Mouse (Mus musculus): ENCODE data around the gene Epx. TPM values are rescaled to one million over a fixed set of nuclear protein-coding genes. Genes with fewer than 3 reads are reported as not detected.

The Epx gene
- polyA plus RNA-seq (2015; fragmentation: Nextera tagmentation; extraction: Ambion mirVana) = 0.10 TPM in 1 of 2 replicates, not detected in the other

DNA sequence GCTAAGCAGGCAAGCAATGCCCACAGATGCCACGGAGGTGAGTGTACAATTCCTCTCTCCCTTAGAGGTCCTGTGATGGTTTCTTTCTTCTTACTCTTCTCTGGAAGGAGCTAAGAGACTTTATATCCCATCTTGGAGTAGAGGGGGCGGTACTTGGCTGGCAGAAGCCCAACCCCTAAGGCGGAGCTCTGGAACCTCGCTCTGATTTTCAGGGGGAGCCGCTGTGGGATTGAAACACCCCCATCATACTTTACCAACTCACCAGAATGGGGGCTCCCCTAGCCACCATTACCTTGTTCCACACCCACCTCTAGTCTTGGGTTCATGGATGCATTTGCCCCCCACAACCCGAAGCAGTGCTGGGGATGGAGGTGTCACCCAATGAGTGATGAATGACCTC lies at the start of gene Epx:
Epx (minus strand) TSS at position 101 of the 400 bp plus-strand sequence.
- no peak within 1 kb of the TSS for H3K9ac ChIP-seq
- WGBS = 82% methylated on average over 6 of the region's 6 CpGs
- H3K27me3 ChIP-seq = no peaks in the 10 kb centered on the region
- H3K4me3 ChIP-seq = no peak within 1 kb of the TSS
- no peak for ATAC-seq (ENCODE audit: low read depth)
- no peaks in the 10 kb centered on the region for H3K36me3 ChIP-seq
- H3K9me3 ChIP-seq = no peaks in the 10 kb centered on the region
- H3K4me2 ChIP-seq = no peak within 1 kb of the TSS
- peaks cover 7% of the 10 kb centered on the region for H3K4me1 ChIP-seq (replicated peaks)
- no peak within 1 kb of the TSS for H3K27ac ChIP-seq (replicated peaks)

DNA sequence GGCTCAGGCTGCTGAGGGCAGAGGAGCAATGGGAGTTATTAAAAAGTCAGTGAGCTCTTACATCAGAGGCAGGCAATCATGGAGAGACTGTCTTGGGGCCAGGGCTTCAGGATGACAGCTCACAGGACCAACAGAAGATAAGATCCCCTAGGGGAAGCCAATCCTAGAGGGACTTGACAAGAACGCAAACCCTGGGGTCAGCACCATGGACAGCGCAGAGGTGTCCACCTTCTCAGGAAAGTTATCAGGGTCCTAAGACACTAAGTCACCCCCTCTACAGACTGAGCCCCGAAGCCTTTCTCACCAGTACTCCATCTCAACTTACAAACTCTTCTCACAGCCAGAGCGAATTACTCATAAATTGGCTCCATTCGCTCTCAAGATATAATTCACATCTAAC lies 45.6 kb upstream of the Epx start, which contains the start of gene Olfr464:
Olfr464 (minus strand) TSS at position 2 of the 400 bp plus-strand sequence.
- no peak for ATAC-seq (ENCODE audit: low read depth)
- no peaks in the 10 kb centered on the region for H3K4me1 ChIP-seq (replicated peaks)
- H3K27me3 ChIP-seq = no peaks in the 10 kb centered on the region
- no peak within 1 kb of the TSS for H3K9ac ChIP-seq
- no peak within 1 kb of the TSS for H3K27ac ChIP-seq (replicated peaks)
- no peak within 1 kb of the TSS for H3K4me2 ChIP-seq
- no peaks in the 10 kb centered on the region for H3K36me3 ChIP-seq
- H3K9me3 ChIP-seq = no peaks in the 10 kb centered on the region
- 30% methylated on average over 5 of the region's 5 CpGs for WGBS
- no peak within 1 kb of the TSS for H3K4me3 ChIP-seq

DNA sequence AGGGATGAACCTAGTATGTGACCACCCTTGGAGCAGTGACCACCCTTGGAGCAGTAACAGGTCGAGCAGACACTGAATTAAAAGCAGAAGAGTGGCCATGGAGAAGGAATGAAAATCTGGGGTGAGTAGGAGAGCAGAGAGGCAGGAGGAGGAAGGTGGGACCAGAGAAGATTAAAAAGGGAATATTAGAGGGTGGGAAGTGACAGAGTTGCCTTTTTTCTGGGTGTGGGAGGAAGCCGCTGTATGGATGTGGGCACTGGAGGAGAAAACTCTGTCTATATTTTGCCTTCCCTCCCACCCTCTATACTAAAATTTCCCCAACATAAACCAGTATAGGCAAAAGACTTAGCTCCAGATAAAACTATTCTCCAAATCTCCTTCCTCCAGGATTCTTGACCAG lies 45.0 kb upstream of the Epx start:
- ATAC-seq (ENCODE audit: low read depth) = no peak
- H3K27me3 ChIP-seq = no peaks in the 10 kb centered on the region
- 72% methylated on average over 2 of the region's 2 CpGs for WGBS

DNA sequence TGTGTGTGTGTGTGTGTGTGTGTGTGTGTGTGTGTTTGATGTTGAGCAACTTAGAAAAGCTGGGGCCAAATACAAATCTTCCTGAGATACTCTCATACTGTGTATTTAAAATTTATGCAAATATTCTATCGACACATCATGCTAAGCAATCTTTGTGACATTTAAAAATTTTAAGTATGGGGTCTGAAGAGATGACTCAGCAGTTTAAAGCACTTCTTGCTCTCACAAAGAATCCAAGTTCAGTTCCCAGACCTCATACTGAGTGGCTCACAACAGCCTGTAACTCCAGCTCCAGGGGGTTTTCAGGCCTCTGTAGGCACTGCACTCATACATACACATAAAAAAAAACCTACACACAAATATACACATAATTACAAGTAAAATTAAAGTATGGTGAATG lies 40.7 kb upstream of the Epx start:
- Histone ChIP-seq H3K9me3 (no peaks in the 10 kb centered on the region), H3K9ac (no peak overlapping the region), H3K4me3 (no peak overlapping the region), H3K27ac (replicated peaks) (no peak overlapping the region), H3K4me1 (replicated peaks) (no peaks in the 10 kb centered on the region), H3K27me3 (no peaks in the 10 kb centered on the region), H3K4me2 (no peak overlapping the region), H3K36me3 (no peaks in the 10 kb centered on the region)
- ATAC-seq (ENCODE audit: low read depth) = no peak
- 74% methylated on average over 1 of the region's 1 CpGs for WGBS

More for the DNA sequence above, 45.0 kb upstream of the Epx start:
- Histone ChIP-seq H3K27ac (replicated peaks) (no peak overlapping the region), H3K9ac (no peak overlapping the region), H3K36me3 (no peaks in the 10 kb centered on the region), H3K9me3 (no peaks in the 10 kb centered on the region), H3K4me2 (no peak overlapping the region), H3K4me1 (replicated peaks) (no peaks in the 10 kb centered on the region), H3K4me3 (no peak overlapping the region)

DNA sequence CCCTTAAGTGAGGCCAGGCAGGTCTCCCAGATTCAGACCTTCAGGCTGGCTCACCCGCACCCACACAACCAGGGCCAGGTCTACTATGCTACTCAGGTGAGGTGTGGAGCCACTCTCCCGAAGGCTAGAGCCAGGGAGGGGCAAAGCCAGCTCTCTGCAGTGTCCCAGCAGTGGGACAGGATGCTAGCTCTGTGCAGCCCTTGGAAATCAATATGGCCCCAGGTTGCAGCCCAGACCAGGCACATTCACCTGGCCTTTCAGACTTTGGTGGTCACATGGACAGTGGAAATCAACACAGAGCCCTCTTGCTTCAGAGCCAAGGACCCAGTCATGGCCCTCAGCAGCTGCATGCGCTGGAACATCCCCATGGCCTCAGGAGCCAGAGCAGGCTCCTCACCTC lies 29.0 kb upstream of the Epx start:
- H3K36me3 ChIP-seq = no peaks in the 10 kb centered on the region
- no peaks in the 10 kb centered on the region for H3K4me1 ChIP-seq (replicated peaks)
- no peak overlapping the region for H3K4me2 ChIP-seq
- ATAC-seq (ENCODE audit: low read depth) = no peak
- no peaks in the 10 kb centered on the region for H3K9me3 ChIP-seq
- H3K4me3 ChIP-seq = no peak overlapping the region
- no peaks in the 10 kb centered on the region for H3K27me3 ChIP-seq
- H3K9ac ChIP-seq = no peak overlapping the region
- WGBS = 78% methylated on average over 3 of the region's 3 CpGs
- no peak overlapping the region for H3K27ac ChIP-seq (replicated peaks)

DNA sequence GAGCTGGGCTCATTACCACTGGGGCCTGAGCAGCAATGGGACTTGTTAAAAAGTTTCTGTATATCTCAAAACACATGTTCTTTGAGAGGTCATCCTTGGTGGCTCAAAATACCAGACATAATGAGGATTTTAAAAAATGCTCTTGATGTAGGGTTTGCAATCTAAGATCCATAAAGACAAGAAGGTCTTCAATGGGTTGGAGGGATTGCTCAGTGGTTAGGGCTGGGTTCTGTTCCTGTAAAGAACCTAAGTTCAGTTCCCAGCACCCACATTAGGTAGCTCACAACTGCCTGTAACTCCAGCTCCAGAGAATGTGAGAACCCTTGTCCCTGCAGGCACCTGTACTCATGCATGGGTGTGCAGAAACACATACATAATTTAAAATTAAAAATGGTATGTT lies 22.0 kb upstream of the Epx start, which contains the start of gene Olfr463:
Olfr463 (minus strand) TSS at position 101 of the 400 bp plus-strand sequence.
- Histone ChIP-seq H3K4me2 (no peak within 1 kb of the TSS), H3K9me3 (no peaks in the 10 kb centered on the region), H3K27ac (replicated peaks) (no peak within 1 kb of the TSS), H3K27me3 (0 out of 2 replicates have a peak, but pooled peaks cover 3% of the 10 kb centered on the region), H3K36me3 (no peaks in the 10 kb centered on the region), H3K9ac (no peak within 1 kb of the TSS), H3K4me3 (no peak within 1 kb of the TSS), H3K4me1 (replicated peaks) (no peaks in the 10 kb centered on the region)
- ATAC-seq (ENCODE audit: low read depth) = no peak

DNA sequence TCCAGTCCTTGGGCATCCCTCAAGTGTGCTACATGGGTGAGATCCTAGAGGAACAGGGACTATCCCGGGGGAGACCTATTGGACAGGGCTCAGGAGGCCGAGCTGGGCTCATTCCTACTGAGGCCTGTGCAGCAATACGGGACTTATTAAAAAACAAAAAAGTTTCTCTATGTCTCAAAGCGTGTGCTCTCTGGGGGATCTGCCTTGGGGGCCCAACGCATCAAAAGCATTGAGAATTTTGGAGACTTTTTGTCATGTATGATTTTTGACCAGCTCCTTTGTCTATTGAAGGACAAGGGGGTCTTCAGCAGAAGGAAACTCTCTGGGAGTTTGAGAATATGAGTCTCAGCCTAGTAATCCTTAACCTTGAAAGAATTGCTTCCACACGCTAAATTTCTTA lies 16.8 kb upstream of the Epx start, which contains the start of gene Olfr462:
Olfr462 (minus strand) TSS at position 101 of the 400 bp plus-strand sequence.
- Histone ChIP-seq H3K4me2 (no peak within 1 kb of the TSS), H3K4me1 (replicated peaks) (no peaks in the 10 kb centered on the region), H3K36me3 (no peaks in the 10 kb centered on the region), H3K4me3 (no peak within 1 kb of the TSS), H3K27ac (replicated peaks) (no peak within 1 kb of the TSS), H3K27me3 (no peaks in the 10 kb centered on the region), H3K9me3 (no peaks in the 10 kb centered on the region), H3K9ac (no peak within 1 kb of the TSS)
- no peak for ATAC-seq (ENCODE audit: low read depth)
- 91% methylated on average over 6 of the region's 6 CpGs for WGBS

DNA sequence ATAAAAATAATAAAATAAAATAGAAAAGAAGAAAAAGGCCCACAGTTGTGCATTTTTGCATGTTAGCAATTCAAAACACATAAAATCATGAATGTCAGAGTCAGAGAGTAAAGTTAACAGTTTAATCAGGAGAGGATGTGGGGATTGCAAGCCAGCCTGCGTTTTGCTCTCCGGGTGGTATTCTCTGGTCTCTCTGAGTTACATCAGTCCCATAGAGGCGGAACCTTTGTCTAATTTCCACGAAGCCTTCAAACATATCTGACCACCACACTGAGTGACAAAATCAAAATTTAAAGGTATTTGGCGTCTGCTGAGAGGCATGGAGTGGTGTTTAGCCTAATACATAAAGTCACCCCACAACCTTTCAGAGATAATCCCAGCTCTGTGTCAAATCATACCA lies 9.5 kb upstream of the Epx start:
- WGBS = 75% methylated on average over 5 of the region's 5 CpGs
- Histone ChIP-seq H3K4me3 (no peak overlapping the region), H3K4me2 (no peak overlapping the region), H3K9me3 (no peaks in the 10 kb centered on the region), H3K4me1 (replicated peaks) (peaks cover 6% of the 10 kb centered on the region), H3K27ac (replicated peaks) (no peak overlapping the region), H3K9ac (no peak overlapping the region), H3K27me3 (no peaks in the 10 kb centered on the region), H3K36me3 (no peaks in the 10 kb centered on the region)
- no peak for ATAC-seq (ENCODE audit: low read depth)

DNA sequence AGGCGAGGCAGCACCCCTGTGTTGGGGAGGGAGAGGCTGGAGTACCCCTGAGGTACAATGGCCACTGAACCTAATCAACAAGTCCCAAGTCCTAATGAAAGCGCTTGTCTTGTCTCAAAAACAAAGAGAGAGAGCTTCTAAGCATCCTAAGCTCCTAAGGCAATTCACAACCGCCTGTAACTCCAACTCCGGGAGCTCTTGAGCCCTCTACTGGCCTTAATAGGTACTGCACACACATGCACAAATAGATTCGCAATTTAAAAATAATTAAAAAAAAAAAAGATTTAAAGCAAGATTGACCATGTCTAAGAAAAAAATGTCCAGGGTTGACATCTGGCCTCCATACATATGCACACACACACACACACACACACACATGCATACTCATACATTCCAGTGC lies 8.2 kb upstream of the Epx start:
- WGBS = 51% methylated on average over 5 of the region's 5 CpGs
- peaks cover 7% of the 10 kb centered on the region for H3K4me1 ChIP-seq (replicated peaks)
- H3K9me3 ChIP-seq = no peaks in the 10 kb centered on the region
- no peaks in the 10 kb centered on the region for H3K27me3 ChIP-seq
- H3K27ac ChIP-seq (replicated peaks) = no peak overlapping the region
- H3K4me3 ChIP-seq = no peak overlapping the region
- no peak for ATAC-seq (ENCODE audit: low read depth)
- H3K4me2 ChIP-seq = no peak overlapping the region
- H3K36me3 ChIP-seq = no peaks in the 10 kb centered on the region
- H3K9ac ChIP-seq = no peak overlapping the region

DNA sequence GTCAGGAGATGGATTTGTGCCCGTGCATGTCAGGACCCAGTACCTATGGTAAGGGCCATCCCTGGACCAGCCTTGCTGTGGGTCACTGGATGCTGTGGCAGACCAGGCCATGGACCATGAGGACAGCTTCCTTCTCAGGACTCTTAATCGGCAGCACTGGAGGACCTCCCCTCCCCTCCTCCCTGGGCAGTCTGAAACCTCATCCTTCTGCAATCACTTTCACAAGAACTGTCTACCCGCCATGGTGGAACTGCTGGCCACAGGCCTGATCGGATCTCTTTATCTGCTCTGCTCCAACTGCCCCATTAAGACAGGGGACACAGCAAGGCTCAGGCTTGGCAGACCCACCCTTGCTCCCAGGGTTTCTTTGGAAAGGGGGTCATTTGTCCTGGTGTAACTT lies 6.4 kb upstream of the Epx start:
- no peak overlapping the region for H3K4me3 ChIP-seq
- no peak overlapping the region for H3K9ac ChIP-seq
- no peak overlapping the region for H3K4me2 ChIP-seq
- WGBS = 83% methylated on average over 4 of the region's 4 CpGs
- ATAC-seq (ENCODE audit: low read depth) = no peak
- H3K4me1 ChIP-seq (replicated peaks) = peaks cover 7% of the 10 kb centered on the region
- no peak overlapping the region for H3K27ac ChIP-seq (replicated peaks)
- no peaks in the 10 kb centered on the region for H3K36me3 ChIP-seq
- no peaks in the 10 kb centered on the region for H3K9me3 ChIP-seq
- H3K27me3 ChIP-seq = no peaks in the 10 kb centered on the region

DNA sequence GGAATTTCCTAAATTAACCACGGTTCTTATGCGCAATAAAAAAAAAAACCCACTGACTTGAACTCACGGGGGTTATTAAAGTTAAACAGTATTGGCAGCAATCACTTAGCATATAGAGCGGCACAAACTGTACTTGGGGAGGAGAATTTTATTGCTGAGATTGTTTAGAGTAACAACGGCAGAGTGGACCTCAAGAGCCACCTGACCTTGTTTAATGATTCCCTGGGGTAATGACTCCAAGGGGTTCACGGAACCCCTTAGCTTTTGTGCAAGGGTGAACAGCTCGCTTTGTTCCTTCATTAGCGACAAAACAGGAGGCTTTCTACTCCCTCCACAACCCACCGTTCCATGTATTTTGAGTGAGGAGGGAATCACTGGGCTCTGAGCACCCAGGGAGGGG lies 4.5 kb upstream of the Epx start:
- no peak overlapping the region for H3K4me2 ChIP-seq
- H3K9me3 ChIP-seq = no peaks in the 10 kb centered on the region
- no peak overlapping the region for H3K4me3 ChIP-seq
- H3K36me3 ChIP-seq = no peaks in the 10 kb centered on the region
- no peak for ATAC-seq (ENCODE audit: low read depth)
- no peaks in the 10 kb centered on the region for H3K27me3 ChIP-seq
- no peak overlapping the region for H3K27ac ChIP-seq (replicated peaks)
- no peak overlapping the region for H3K9ac ChIP-seq
- 34% methylated on average over 9 of the region's 9 CpGs for WGBS
- peaks cover 7% of the 10 kb centered on the region for H3K4me1 ChIP-seq (replicated peaks)

DNA sequence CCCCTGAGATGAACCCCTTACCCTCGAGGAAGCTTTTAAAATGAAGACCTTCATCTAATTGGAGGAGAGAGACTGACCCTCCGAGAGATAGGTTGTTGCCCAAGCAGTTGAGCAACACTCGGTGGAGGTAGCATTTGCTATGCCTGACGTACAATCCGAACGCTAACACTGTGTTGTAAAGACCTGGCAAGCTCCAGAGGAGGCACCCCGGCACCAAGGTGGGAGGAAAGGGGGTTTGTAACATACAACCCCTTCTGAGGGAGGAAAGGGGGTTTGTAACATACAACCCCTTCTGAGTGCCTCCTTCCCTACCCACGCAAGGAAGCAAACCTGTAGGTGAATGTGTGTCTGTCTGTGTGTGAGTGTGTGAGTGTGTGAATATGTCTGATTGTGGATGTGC lies 3.6 kb downstream of the Epx start:
- Histone ChIP-seq H3K4me2 (no peak overlapping the region), H3K36me3 (no peaks in the 10 kb centered on the region), H3K4me3 (no peak overlapping the region), H3K4me1 (replicated peaks) (no peaks in the 10 kb centered on the region), H3K9ac (no peak overlapping the region), H3K27ac (replicated peaks) (no peak overlapping the region), H3K27me3 (no peaks in the 10 kb centered on the region), H3K9me3 (no peaks in the 10 kb centered on the region)
- no peak for ATAC-seq (ENCODE audit: low read depth)
- 56% methylated on average over 8 of the region's 8 CpGs for WGBS

DNA sequence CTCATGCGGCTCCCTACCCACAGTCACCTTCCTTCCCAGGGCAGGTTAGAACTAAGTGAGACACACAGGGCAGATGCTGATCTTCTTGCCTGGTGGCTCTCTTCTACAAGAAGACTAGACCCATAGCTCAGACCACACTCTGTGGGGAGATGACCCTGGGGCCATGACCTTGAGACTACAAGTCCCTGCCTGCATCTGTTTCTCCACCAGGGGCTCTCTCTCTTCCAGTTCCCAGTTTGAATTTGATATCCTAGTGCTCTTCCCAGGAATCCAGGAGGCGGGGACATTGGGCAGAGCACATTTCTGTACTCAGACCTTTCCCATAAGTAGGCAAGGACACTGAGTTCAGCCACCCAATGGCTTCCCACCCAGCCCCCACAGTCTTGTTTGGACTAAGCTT lies 5.2 kb downstream of the Epx start:
- Histone ChIP-seq H3K27me3 (no peaks in the 10 kb centered on the region), H3K36me3 (no peaks in the 10 kb centered on the region), H3K27ac (replicated peaks) (no peak overlapping the region), H3K4me1 (replicated peaks) (no peaks in the 10 kb centered on the region), H3K9me3 (no peaks in the 10 kb centered on the region), H3K4me2 (no peak overlapping the region), H3K4me3 (no peak overlapping the region), H3K9ac (no peak overlapping the region)
- no peak for ATAC-seq (ENCODE audit: low read depth)
- 83% methylated on average over 2 of the region's 2 CpGs for WGBS

Data from neural tube, embryonic 13.5 days (tissue).